Mouse (Mus musculus) intestine, postnatal 0 days (tissue): ENCODE measurements around the gene Eif2a. TPM values are rescaled to one million over a fixed set of nuclear protein-coding genes. Genes with fewer than 3 reads are reported as not detected.

ENCODE experiments used
- ATAC-seq: fragments of 200-750 bp; cut with Nextera tagmentation; 2 replicates; pipeline ENCODE4 v1.8.0; 2017; ENCODE audit warnings: mild to moderate bottlenecking, moderate TSS enrichment, moderate library complexity
- H3K27ac ChIP-seq: fragments of 300-500 bp; sonication (generic); 2 replicates; pipeline ENCODE4 v1.5.1; 2014; ENCODE audit warnings: mild to moderate bottlenecking, low read depth, low read length, moderate library complexity
- H3K27me3 ChIP-seq: fragments of 300-500 bp; sonication (generic); replicated peaks from 2 replicates; pipeline ENCODE4 v1.6.1; 2014; ENCODE audit warnings: low read length, mixed read lengths; ENCODE audit not compliant: control insufficient read depth, insufficient read depth
- H3K36me3 ChIP-seq: fragments of 300-500 bp; sonication (generic); 2 replicates; pipeline ENCODE4 v1.6.1; 2014; ENCODE audit warnings: mild to moderate bottlenecking, moderate library complexity; ENCODE audit not compliant: control insufficient read depth, insufficient read depth
- H3K4me1 ChIP-seq: fragments of 300-500 bp; sonication (generic); replicated peaks from 2 replicates; pipeline ENCODE4 v1.6.1; 2014; ENCODE audit warnings: antibody characterized with exemption, low read length, mixed read lengths; ENCODE audit not compliant: control insufficient read depth, insufficient read depth
- H3K4me2 ChIP-seq: fragments of 300-500 bp; sonication (generic); replicated peaks from 2 replicates; pipeline ENCODE4 v1.6.1; 2014; ENCODE audit warnings: low read depth, mild to moderate bottlenecking, moderate library complexity
- H3K4me3 ChIP-seq: fragments of 300-500 bp; sonication (generic); 2 replicates; pipeline ENCODE4 v1.5.1; 2014; ENCODE audit warnings: low read depth, low read length
- H3K9ac ChIP-seq: fragments of 300-500 bp; sonication (generic); 2 replicates; pipeline ENCODE4 v1.6.1; 2014; ENCODE audit warnings: mild to moderate bottlenecking, low read depth, low read length
- H3K9me3 ChIP-seq: fragments of 300-500 bp; sonication (generic); 2 replicates; pipeline ENCODE4 v1.6.1; 2016; ENCODE audit warnings: mixed run types; ENCODE audit not compliant: control insufficient read depth
- CTCF ChIP-seq: sonication (generic); IDR thresholded peaks from 2 replicates; pipeline ENCODE4 v1.5.1; 2016; ENCODE audit warnings: low read depth, mild to moderate bottlenecking, control low read depth, antibody characterized with exemption, moderate library complexity
- WGBS: fragments of 180-500 bp; shearing (Covaris S2); extraction: QIAGEN DNeasy Blood & Tissue Kit; methylation state at CpG from one replicate; pipeline ENCODE4 v1.1.7; 2014; 5-methylcytosine and 5-hydroxymethylcytosine counted together
- polyA plus RNA-seq: library from polyadenylated mRNA; unstranded; fragments of >200 nt; fragmentation: Nextera tagmentation; extraction: Ambion mirVana; gene quantifications from 2 replicates; pipeline ENCODE4 v1.2.1, GENCODE M21; 2015

The Eif2a gene
- polyA plus RNA-seq, 1 experiment from 2014 or later, result 29.2 TPM

DNA sequence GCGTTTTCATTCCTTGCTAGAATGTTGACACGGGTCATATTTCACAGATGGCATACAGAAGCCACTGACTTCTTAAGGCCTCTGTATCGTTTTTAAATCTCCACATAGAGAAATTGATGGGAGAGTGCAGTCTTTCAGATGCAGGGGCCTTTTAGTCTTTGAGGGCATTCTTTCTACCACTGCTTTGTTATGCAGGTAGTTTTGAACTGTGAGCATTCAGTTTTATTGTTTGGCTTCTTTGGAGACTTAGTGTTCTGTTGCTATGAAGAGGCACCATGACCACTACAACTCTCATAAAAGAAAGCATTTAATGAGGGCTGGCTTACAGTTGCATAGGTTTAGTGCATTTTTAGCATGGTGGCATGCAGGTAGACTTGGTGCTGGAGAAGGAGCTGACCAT, 11.0 kb downstream of the Eif2a start:
- H3K9ac ChIP-seq, result no peak overlapping the region
- H3K27me3 ChIP-seq, result no peaks in the 10 kb centered on the region
- H3K4me1 ChIP-seq, result no peaks in the 10 kb centered on the region
- H3K36me3 ChIP-seq, result peaks cover 31% of the 10 kb centered on the region
- no peak overlapping the region for H3K4me2 ChIP-seq
- TF ChIP-seq CTCF, result no peak
- no peak for ATAC-seq
- H3K27ac ChIP-seq, result no peak overlapping the region
- WGBS, result 94% methylated on average over 3 of the region's 3 CpGs
- no peaks in the 10 kb centered on the region for H3K9me3 ChIP-seq
- H3K4me3 ChIP-seq, result no peak overlapping the region

- H3K36me3 ChIP-seq, result peaks cover 65% of the 10 kb centered on the region
- no peaks in the 10 kb centered on the region for H3K27me3 ChIP-seq
- WGBS, result 61% methylated on average over 1 of the region's 1 CpGs
- no peaks in the 10 kb centered on the region for H3K9me3 ChIP-seq
- no peak overlapping the region for H3K9ac ChIP-seq
- TF ChIP-seq CTCF, result no peak
- no peak overlapping the region for H3K4me3 ChIP-seq
- H3K27ac ChIP-seq, result no peak overlapping the region
- no peak overlapping the region for H3K4me2 ChIP-seq
- no peaks in the 10 kb centered on the region for H3K4me1 ChIP-seq
- ATAC-seq, result no peak
Observed at GRCm38 (mm10) chr3:58552001-58552811, 26.6 kb downstream of the Eif2a start.

DNA sequence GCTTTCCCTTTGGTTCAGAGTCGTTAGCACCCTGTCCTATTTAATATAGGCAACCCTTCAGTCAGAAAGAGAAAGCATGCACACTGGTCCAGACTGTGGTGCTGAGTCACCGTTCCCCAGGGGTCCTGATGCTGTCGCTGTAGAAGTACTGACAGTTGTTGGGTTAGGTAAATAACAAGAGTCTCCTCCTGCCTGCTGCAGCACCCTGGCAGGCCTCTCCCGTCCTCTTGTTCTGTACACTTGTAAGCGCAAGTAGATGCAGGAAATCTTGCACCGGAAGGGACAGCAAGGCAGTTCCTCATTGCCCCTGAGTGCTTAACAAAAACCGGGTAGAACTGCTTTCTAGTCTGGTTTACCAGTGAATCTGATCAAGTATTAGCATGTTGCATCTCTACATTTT, 31.0 kb downstream of the Eif2a start:
- no peak for ATAC-seq
- no peak for TF ChIP-seq CTCF
- H3K9me3 ChIP-seq, result no peaks in the 10 kb centered on the region
- H3K4me1 ChIP-seq, result no peaks in the 10 kb centered on the region
- no peak overlapping the region for H3K27ac ChIP-seq
- peaks cover 45% of the 10 kb centered on the region for H3K36me3 ChIP-seq
- 82% methylated on average over 7 of the region's 7 CpGs for WGBS
- H3K27me3 ChIP-seq, result no peaks in the 10 kb centered on the region
- no peak overlapping the region for H3K9ac ChIP-seq
- no peak overlapping the region for H3K4me3 ChIP-seq
- no peak overlapping the region for H3K4me2 ChIP-seq

DNA sequence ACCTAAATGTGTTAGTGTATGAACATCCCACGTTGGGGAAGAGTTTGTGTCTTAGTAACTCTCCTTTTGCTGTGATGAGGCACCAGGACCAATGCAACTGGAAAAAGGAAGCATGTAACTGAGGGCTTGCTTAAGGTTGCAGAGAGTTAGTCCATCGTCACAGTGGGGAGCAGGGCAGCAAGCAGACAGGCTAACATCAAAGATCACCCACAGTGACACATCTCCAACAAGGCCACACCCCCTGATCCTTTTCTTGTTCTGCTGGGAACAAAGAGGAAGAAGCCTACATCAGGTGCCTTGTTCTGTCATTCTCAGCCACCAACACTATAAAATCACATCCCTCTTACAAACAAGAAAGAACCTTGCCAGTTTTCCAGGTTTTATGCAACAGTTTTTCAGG, 34.3 kb downstream of the Eif2a start:
- WGBS, result 48% methylated on average over 2 of the region's 2 CpGs
- TF ChIP-seq CTCF, result no peak
- Histone ChIP-seq H3K4me3 (no peak overlapping the region), H3K27ac (no peak overlapping the region), H3K4me2 (no peak overlapping the region), H3K4me1 (no peaks in the 10 kb centered on the region), H3K36me3 (peaks cover 25% of the 10 kb centered on the region), H3K9me3 (no peaks in the 10 kb centered on the region), H3K9ac (no peak overlapping the region), H3K27me3 (no peaks in the 10 kb centered on the region)
- ATAC-seq, result no peak

DNA sequence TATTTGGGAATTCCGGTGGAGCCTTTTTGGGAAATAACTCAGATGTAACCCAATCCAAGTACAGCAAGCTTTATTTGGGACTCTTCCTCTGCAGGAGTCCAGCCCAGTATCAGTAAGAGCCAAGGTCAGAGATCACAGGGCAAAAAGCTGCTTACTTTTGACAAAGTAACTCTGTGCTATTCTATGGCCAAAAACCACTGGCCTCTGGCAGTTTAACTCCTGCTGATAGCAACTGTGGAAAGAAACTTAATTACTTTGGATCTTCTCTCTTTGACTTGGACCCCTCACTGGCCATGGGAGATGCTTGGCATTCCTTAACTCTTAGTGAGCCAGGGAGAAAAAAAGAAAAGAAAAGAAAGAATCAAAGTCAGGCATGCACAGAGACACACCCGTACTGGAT, 35.8 kb downstream of the Eif2a start:
- Histone ChIP-seq H3K4me1 (no peaks in the 10 kb centered on the region), H3K27ac (no peak overlapping the region), H3K36me3 (peaks cover 11% of the 10 kb centered on the region; the same call in 1 of the 2 replicates), H3K27me3 (no peaks in the 10 kb centered on the region), H3K9ac (no peak overlapping the region), H3K4me2 (no peak overlapping the region), H3K9me3 (no peaks in the 10 kb centered on the region), H3K4me3 (no peak overlapping the region)
- ATAC-seq, result no peak
- WGBS, result 53% methylated on average over 2 of the region's 2 CpGs
- TF ChIP-seq CTCF, result no peak

DNA sequence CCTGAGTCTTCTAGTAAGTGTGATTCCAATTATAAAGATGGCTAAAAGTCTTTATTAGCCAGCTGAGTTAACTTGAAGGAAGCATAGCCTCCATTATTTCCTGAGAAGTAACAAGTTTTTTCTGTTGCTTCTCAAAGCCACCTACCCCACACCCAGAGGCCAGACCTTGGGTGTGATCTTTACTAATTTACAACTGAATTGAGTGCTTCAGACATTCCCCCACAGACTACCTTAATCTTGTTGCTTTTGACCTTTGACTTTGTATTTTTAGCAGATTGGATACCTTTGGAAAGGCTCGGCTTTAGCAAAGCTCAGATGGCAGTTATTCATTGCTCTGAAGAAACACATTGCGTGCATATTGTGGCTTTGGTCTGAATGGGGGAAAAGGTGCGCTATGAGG, 45.2 kb downstream of the Eif2a start:
- Histone ChIP-seq H3K9me3 (no peaks in the 10 kb centered on the region), H3K36me3 (no peaks in the 10 kb centered on the region), H3K4me1 (no peaks in the 10 kb centered on the region), H3K9ac (no peak overlapping the region), H3K27me3 (no peaks in the 10 kb centered on the region), H3K4me3 (no peak overlapping the region), H3K27ac (no peak overlapping the region), H3K4me2 (no peak overlapping the region)
- 75% methylated on average over 3 of the region's 3 CpGs for WGBS
- no peak for TF ChIP-seq CTCF
- no peak for ATAC-seq
